Mouse (Mus musculus) forebrain, embryonic 16.5 days (tissue): ENCODE measurements around the gene Tmem120b. TPM values are rescaled to one million over a fixed set of nuclear protein-coding genes. Genes with fewer than 3 reads are reported as not detected.

Source experiments
- ATAC-seq: fragments of 200-750 bp; cut with Nextera tagmentation; 2 replicates; pipeline ENCODE4 v1.8.0; 2017; ENCODE audit warnings: mild to moderate bottlenecking, moderate library complexity
- H3K27ac ChIP-seq: fragments of 300-500 bp; sonication (generic); 2 replicates; pipeline ENCODE4 v1.5.1; 2014; ENCODE audit warnings: low read length, control low read depth
- H3K27me3 ChIP-seq: fragments of 300-500 bp; sonication (generic); replicated peaks from 2 replicates; pipeline ENCODE4 v1.6.1; 2014; ENCODE audit warnings: low read length; ENCODE audit not compliant: control insufficient read depth, insufficient read depth
- H3K36me3 ChIP-seq: fragments of 300-500 bp; sonication (generic); 2 replicates; pipeline ENCODE4 v1.6.1; 2014; ENCODE audit not compliant: control insufficient read depth, insufficient read depth
- H3K4me1 ChIP-seq: fragments of 300-500 bp; sonication (generic); replicated peaks from 2 replicates; pipeline ENCODE4 v1.6.1; 2014; ENCODE audit warnings: low read length; ENCODE audit not compliant: control insufficient read depth, insufficient read depth
- H3K4me2 ChIP-seq: fragments of 300-500 bp; sonication (generic); 2 replicates; pipeline ENCODE4 v1.6.1; 2014; ENCODE audit warnings: mild to moderate bottlenecking, low read length, control low read depth
- H3K4me3 ChIP-seq: fragments of 300-500 bp; sonication (generic); replicated peaks from 2 replicates; pipeline ENCODE4 v1.5.1; 2014; ENCODE audit warnings: mild to moderate bottlenecking, low read length, control low read depth
- H3K9ac ChIP-seq: fragments of 300-500 bp; sonication (generic); replicated peaks from 2 replicates; pipeline ENCODE4 v1.6.1; 2014; ENCODE audit warnings: low read depth, low read length, control low read depth
- H3K9me3 ChIP-seq: fragments of 300-500 bp; sonication (generic); 2 replicates; pipeline ENCODE4 v1.6.1; 2016; ENCODE audit warnings: low read length; ENCODE audit not compliant: control insufficient read depth
- WGBS: fragments of 180-500 bp; shearing (Covaris S2); extraction: QIAGEN DNeasy Blood & Tissue Kit; methylation state at CpG from one replicate; pipeline ENCODE4 v1.1.7; 2014; 5-methylcytosine and 5-hydroxymethylcytosine counted together
- polyA plus RNA-seq: library from polyadenylated mRNA; unstranded; fragments of >200 nt; fragmentation: Nextera tagmentation; extraction: Ambion mirVana; gene quantifications from 2 replicates; pipeline ENCODE4 v1.2.1, GENCODE M21; 2015

Gene Tmem120b
- polyA plus RNA-seq, 1 experiment from 2014 or later = 19.3 TPM

GRCm38 (mm10) chr5:123156763-123157162 lies 88.5 kb downstream of the Tmem120b start:
- no peak overlapping the region for H3K4me3 ChIP-seq
- 81% methylated on average over 12 of the region's 12 CpGs for WGBS
- no peak for ATAC-seq

GRCm38 (mm10) chr5:123157972-123158371 lies 89.8 kb downstream of the Tmem120b start:
- Histone ChIP-seq H3K9me3 (no peaks in the 10 kb centered on the region), H3K36me3 (peaks cover 51% of the 10 kb centered on the region), H3K4me1 (no peaks in the 10 kb centered on the region), H3K27ac (no peak overlapping the region), H3K4me2 (no peak overlapping the region), H3K4me3 (no peak overlapping the region), H3K27me3 (no peaks in the 10 kb centered on the region), H3K9ac (no peak overlapping the region)
- ATAC-seq = no peak
- WGBS = 87% methylated on average over 4 of the region's 4 CpGs

More at GRCm38 (mm10) chr5:123156763-123157162, 88.5 kb downstream of the Tmem120b start:
- Histone ChIP-seq H3K9me3 (no peaks in the 10 kb centered on the region), H3K9ac (no peak overlapping the region), H3K27me3 (no peaks in the 10 kb centered on the region), H3K4me2 (no peak overlapping the region), H3K27ac (no peak overlapping the region), H3K4me1 (no peaks in the 10 kb centered on the region), H3K36me3 (peaks cover 51% of the 10 kb centered on the region)

GRCm38 (mm10) chr5:123159446-123159845 lies 91.2 kb downstream of the Tmem120b start:
- Histone ChIP-seq H3K4me3 (no peak overlapping the region), H3K27ac (no peak overlapping the region), H3K9ac (no peak overlapping the region), H3K9me3 (no peaks in the 10 kb centered on the region), H3K36me3 (peaks cover 57% of the 10 kb centered on the region), H3K27me3 (no peaks in the 10 kb centered on the region), H3K4me1 (no peaks in the 10 kb centered on the region), H3K4me2 (no peak overlapping the region)
- 93% methylated on average over 4 of the region's 4 CpGs for WGBS
- ATAC-seq = no peak

- ATAC-seq = no peak
- WGBS = 95% methylated on average over 15 of the region's 15 CpGs
These were observed 91.7 kb downstream of the Tmem120b start for GRCm38 (mm10) chr5:123159866-123160265.

DNA sequence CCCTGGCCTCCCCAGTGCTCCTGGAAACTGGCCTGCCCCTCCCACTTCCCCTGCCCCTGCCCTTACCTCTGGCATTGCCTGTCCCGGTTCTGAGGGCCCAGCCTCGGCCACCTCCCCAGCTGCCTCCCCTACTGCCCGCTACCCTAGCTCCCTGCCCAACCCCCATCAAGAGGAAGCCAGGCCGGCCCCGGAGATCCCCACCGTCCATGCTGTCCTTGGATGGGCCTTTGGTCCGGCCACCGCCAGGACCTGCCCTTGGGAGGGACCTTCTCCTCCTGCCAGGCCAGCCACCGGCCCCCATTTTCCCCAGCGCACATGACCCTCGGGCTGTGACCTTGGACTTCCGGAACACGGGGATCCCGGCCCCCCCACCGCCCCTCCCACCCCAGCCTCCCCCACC lies 92.1 kb downstream of the Tmem120b start:
- H3K27me3 ChIP-seq = no peaks in the 10 kb centered on the region
- H3K4me2 ChIP-seq = no peak overlapping the region
- H3K9me3 ChIP-seq = no peaks in the 10 kb centered on the region
- peaks cover 59% of the 10 kb centered on the region for H3K36me3 ChIP-seq
- H3K9ac ChIP-seq = no peak overlapping the region
- no peak for ATAC-seq
- 91% methylated on average over 15 of the region's 15 CpGs for WGBS
- no peak overlapping the region for H3K27ac ChIP-seq
- H3K4me3 ChIP-seq = no peak overlapping the region
- no peaks in the 10 kb centered on the region for H3K4me1 ChIP-seq

More at GRCm38 (mm10) chr5:123159866-123160265, 91.7 kb downstream of the Tmem120b start:
- Histone ChIP-seq H3K36me3 (peaks cover 59% of the 10 kb centered on the region), H3K4me1 (no peaks in the 10 kb centered on the region), H3K9me3 (no peaks in the 10 kb centered on the region), H3K4me2 (no peak overlapping the region), H3K9ac (no peak overlapping the region), H3K27me3 (no peaks in the 10 kb centered on the region), H3K4me3 (no peak overlapping the region), H3K27ac (no peak overlapping the region)

- no peak overlapping the region for H3K27ac ChIP-seq
- no peaks in the 10 kb centered on the region for H3K4me1 ChIP-seq
- H3K36me3 ChIP-seq = peaks cover 56% of the 10 kb centered on the region
- H3K4me2 ChIP-seq = no peak overlapping the region
- ATAC-seq = no peak
- H3K9me3 ChIP-seq = no peaks in the 10 kb centered on the region
- H3K9ac ChIP-seq = no peak overlapping the region
- 85% methylated on average over 9 of the region's 9 CpGs for whole genome bisulfite sequencing
- H3K27me3 ChIP-seq = no peaks in the 10 kb centered on the region
- no peak overlapping the region for H3K4me3 ChIP-seq
These were observed 94.7 kb downstream of the Tmem120b start for GRCm38 (mm10) chr5:123162942-123163341.

DNA sequence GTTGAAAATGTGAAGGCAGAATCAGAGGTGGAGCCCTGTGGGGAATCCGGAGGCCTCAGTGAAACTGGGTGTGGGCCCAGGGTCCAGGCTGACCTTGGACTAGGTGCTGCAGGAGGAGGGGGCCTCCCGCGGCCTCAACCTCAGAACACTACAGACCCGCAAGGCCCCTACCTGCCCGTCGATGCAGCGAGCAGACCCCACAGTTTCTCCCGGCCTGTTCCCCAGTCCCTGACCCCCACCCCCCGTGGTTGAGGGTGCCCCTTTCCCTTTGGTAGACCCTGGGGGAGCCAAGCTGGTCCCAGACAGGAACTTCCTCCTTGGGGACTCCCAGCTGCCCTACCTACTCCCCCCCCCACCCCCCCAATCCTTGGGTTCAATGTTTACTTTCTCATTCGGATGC lies 98.2 kb downstream of the Tmem120b start:
- H3K4me2 ChIP-seq = no peak overlapping the region
- H3K4me3 ChIP-seq = no peak overlapping the region
- no peak overlapping the region for H3K9ac ChIP-seq
- H3K27me3 ChIP-seq = no peaks in the 10 kb centered on the region
- no peaks in the 10 kb centered on the region for H3K4me1 ChIP-seq
- H3K27ac ChIP-seq = no peak overlapping the region
- H3K9me3 ChIP-seq = no peaks in the 10 kb centered on the region
- 91% methylated on average over 10 of the region's 10 CpGs for WGBS
- ATAC-seq = no peak
- H3K36me3 ChIP-seq = peaks cover 31% of the 10 kb centered on the region

Other genes starting within 250 kb of the Tmem120b start
- 562 and 569 TPM in 2 replicates for gene Anapc5, start 247.1 kb upstream of the Tmem120b start, polyA plus RNA-seq
- gene Rnf34, start 218.4 kb upstream of the Tmem120b start, polyA plus RNA-seq = 52.3 and 58.0 TPM in 2 replicates
- gene Kdm2b, start 78.6 kb upstream of the Tmem120b start, polyA plus RNA-seq = 157 and 166 TPM in 2 replicates
- 13.0 and 13.8 TPM in 2 replicates for gene Orai1, start 53.3 kb upstream of the Tmem120b start, polyA plus RNA-seq
- gene Morn3, start 21.4 kb upstream of the Tmem120b start, polyA plus RNA-seq = 1.7 TPM in 1 of 2 replicates, not detected in the other
- gene Rhof, start 64.3 kb downstream of the Tmem120b start, polyA plus RNA-seq = 15.8 and 18.7 TPM in 2 replicates
- 12.5 TPM in 2 replicates for gene Setd1b, start 73.8 kb downstream of the Tmem120b start, polyA plus RNA-seq
- gene Psmd9, start 101.0 kb downstream of the Tmem120b start, polyA plus RNA-seq = 83.1 and 86.0 TPM in 2 replicates
- not detected in 2 replicates for gene Hpd, start 114.3 kb downstream of the Tmem120b start, polyA plus RNA-seq
- gene Wdr66, start 183.7 kb downstream of the Tmem120b start, polyA plus RNA-seq = 1.5 and 1.9 TPM in 2 replicates